Mouse (Mus musculus) stomach, postnatal 0 days (tissue): ENCODE measurements around the gene Olfr959.

Source experiments
- CTCF ChIP-seq: IDR thresholded peaks from 2 replicates; pipeline ENCODE4 v1.5.1; 2016; ENCODE audit warnings: antibody characterized with exemption, low read depth, mild to moderate bottlenecking, moderate library complexity
- EP300 ChIP-seq: optimal IDR thresholded peaks from 2 replicates; pipeline ENCODE3; 2016; ENCODE audit warnings: antibody characterized with exemption

DNA sequence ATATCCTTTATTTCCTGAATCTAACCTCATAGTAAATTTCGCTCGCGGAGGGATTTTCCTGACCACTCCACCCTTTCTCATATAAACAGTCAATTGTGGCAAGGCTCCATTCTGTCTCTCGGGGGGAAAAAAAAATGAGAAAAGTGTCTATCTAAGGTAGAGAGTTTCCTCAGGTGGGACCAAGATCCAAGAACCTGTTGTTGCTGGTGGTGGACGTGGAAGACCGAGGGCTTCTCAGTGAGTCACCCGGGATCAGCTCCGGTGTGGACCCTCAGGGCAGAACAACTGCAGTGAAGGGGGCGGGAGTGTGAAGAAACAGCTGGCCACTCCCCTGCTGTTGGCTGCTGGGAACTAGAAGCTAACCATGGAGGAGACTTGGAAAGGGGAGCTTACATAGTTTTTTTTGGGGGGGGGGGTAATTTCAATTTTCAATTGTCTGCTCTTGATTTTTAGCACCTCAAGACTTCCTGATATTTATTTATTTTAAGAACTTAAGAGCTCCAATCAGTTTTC is 28.0 kb upstream of the Olfr959 start:
- TF ChIP-seq CTCF = no peak
- TF ChIP-seq EP300 = no peak
